6 mouse cellular contexts compared by ENCODE assay signal in the genomic region with DNA sequence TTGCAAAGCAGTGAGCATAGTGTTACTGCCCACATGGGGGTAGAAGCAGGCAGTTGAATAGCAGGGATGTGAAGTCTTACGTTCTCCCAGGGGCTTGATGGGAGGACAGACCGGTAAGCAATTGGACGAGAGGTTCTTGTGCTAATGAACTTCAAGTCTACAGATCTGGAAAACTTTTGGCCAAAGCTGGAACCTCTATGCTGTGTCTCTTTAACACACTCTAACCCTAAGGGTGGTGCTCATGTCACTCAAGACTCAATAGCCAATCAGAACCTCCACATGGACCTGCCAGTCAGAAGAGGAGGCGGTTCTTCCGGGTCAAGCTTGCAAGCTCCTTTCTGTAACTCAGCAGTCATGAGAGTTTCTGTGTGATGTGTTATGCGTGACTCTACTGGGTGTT. TPM values are rescaled to one million over a fixed set of nuclear protein-coding genes. Genes with fewer than 3 reads are reported as not detected.
DNase-seq lines count a peak whose midpoint lies in the region; ATAC-seq and TF ChIP-seq lines count a peak whose summit lies in the region.
"Not testable (repeated sequence)": the region's sequence is repeated elsewhere in the genome, so short reads cannot be mapped to it uniquely, and the experiment has no call there.
"Had no signal": no experiment of that assay in that cellular context is flagged by ENCODE, and none has a peak within 500 bp of the region (broad histone marks: within the 10 kb centered on the region; RNA-seq: fewer than 3 reads in every experiment).

A gene (plus strand): TSS at position 301 of the 400 bp plus-strand sequence.

- H3K27ac ChIP-seq in bone marrow macrophage, adult 2 months (ENCODE audit: insufficient read depth, low read depth, low read length); embryonic fibroblast, embryonic 13.5 days (ENCODE audit: insufficient read depth, low read length); heart, embryonic 16.5 days (ENCODE audit: low read length): not testable (repeated sequence)

- no CpG with 5 or more reads among the region's 6 CpGs for WGBS in heart, embryonic 16.5 days

- not testable (repeated sequence) for ATAC-seq in G1E (ENCODE audit: extremely low read depth, insufficient number of reproducible peaks, low FRiP score, poor library complexity, severe bottlenecking); heart, embryonic 16.5 days (replicated peaks; ENCODE audit: extremely low read depth, insufficient read depth, low FRiP score); megakaryocyte progenitor cell, adult 5-6 weeks (replicated peaks; ENCODE audit: poor library complexity)

- H3K27me3 ChIP-seq in G1E (ENCODE audit: insufficient read depth, low read length); heart, embryonic 16.5 days (ENCODE audit: control insufficient read depth, insufficient read depth, low read length): not testable (repeated sequence)

- not testable (repeated sequence) for TF ChIP-seq POLR2A in bone marrow macrophage, adult 2 months (IDR thresholded peaks at IDR 0.05; ENCODE audit: borderline replicate concordance, low read depth, low read length); embryonic fibroblast, embryonic 13.5 days (IDR thresholded peaks at IDR 0.05; ENCODE audit: low read depth, low read length)

- not testable (repeated sequence) for H3K36me3 ChIP-seq in G1E (replicated peaks); heart, embryonic 16.5 days (ENCODE audit: control insufficient read depth, insufficient read depth)

- not testable (repeated sequence) for H3K9ac ChIP-seq in heart, embryonic 16.5 days (ENCODE audit: low read length)

- not testable (repeated sequence) for H3K4me3 ChIP-seq in G1E (ENCODE audit: low read depth, low read length); bone marrow macrophage, adult 2 months (ENCODE audit: insufficient read depth, low read length); embryonic fibroblast, embryonic 13.5 days (ENCODE audit: insufficient read depth, low read length); heart, embryonic 16.5 days (ENCODE audit: low read length)

- not testable (repeated sequence) for H3K4me2 ChIP-seq in heart, embryonic 16.5 days (ENCODE audit: low read depth, low read length)

- H3K9me3 ChIP-seq in G1E (replicated peaks); heart, embryonic 16.5 days (replicated peaks; ENCODE audit: control insufficient read depth, low read length): not testable (repeated sequence)

- DNase-seq in G1E (ENCODE audit: low spot score): not testable (repeated sequence)

- not testable (repeated sequence) for H3K4me1 ChIP-seq in G1E (ENCODE audit: insufficient read depth, low read depth, low read length); bone marrow macrophage, adult 2 months (ENCODE audit: control insufficient read depth, insufficient read depth, low read length); embryonic fibroblast, embryonic 13.5 days (ENCODE audit: control insufficient read depth, insufficient read depth, low read length); heart, embryonic 16.5 days (ENCODE audit: control insufficient read depth, insufficient read depth, low read length)

- TF ChIP-seq CTCF in G1E (IDR thresholded peaks at IDR 0.05; ENCODE audit: low read depth, low read length); bone marrow macrophage, adult 2 months (IDR thresholded peaks at IDR 0.05; ENCODE audit: low read depth, low read length); embryonic fibroblast, embryonic 13.5 days (IDR thresholded peaks at IDR 0.05; ENCODE audit: borderline replicate concordance, insufficient read depth, low read length): not testable (repeated sequence)

RNA-seq across cellular contexts. Expression of the gene that starts here (rescaled TPM):
- total RNA-seq in G1E (2014; fragmentation: Nextera tagmentation): 7.8 and 20.7 TPM in 2 replicates
- 17.4 and 30.4 TPM in 2 replicates for total RNA-seq in G1E (2017)
- 1.7 and 2.0 TPM in 2 replicates for polyA plus RNA-seq in G1E (2012)
- polyA plus RNA-seq in bone marrow macrophage, adult 2 months (2012; ENCODE audit: insufficient read depth, insufficient read length, missing spikeins): 12.8 and 26.8 TPM in 2 replicates
- 19.4 and 37.5 TPM in 2 replicates for polyA plus RNA-seq in embryonic fibroblast, embryonic 13.5 days (2011; ENCODE audit: insufficient read length, low read depth, missing spikeins)
- polyA plus RNA-seq in heart, embryonic 16.5 days (2015; fragmentation: Nextera tagmentation; extraction: Ambion mirVana): 6.8 and 13.5 TPM in 2 replicates
- total RNA-seq in megakaryocyte progenitor cell, adult 5-6 weeks (2015): 6.9 and 10.7 TPM in 2 replicates
- 5.8 and 13.0 TPM in 2 replicates for total RNA-seq in megakaryocyte progenitor cell, adult 5-6 weeks (2017)
- polyA plus RNA-seq: erythroblast, embryonic 14.5 days had no signal
